Mouse (Mus musculus): ENCODE measurements at regions not wholly inside any gene's neighbourhood (a gene's known extent, or its start where the extent isn't known, plus 50 kb on each side); places are given as distances from the start of the nearest gene placed in this dataset.

DNA sequence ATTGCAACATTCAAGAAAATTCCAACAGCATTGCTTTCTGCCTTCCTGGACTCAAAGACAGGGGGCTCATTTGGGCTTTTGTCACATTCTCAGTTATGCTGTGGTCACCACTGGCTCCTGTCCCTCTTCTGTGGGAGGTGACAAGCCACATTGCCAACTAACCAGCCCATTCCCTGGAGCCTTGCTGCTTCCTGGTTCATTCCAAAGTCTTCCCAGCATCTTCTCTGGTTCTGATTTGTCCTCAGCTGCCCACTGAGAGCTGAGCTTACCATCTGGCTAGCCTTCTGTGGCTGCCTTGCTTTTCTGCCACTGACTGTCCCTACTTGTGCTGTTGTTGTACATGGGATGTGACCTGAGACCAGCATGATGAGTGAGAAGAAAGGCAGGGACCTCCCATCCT, 111.0 kb downstream of the Cxcl12 start:
- DNase-seq: no peak

DNA sequence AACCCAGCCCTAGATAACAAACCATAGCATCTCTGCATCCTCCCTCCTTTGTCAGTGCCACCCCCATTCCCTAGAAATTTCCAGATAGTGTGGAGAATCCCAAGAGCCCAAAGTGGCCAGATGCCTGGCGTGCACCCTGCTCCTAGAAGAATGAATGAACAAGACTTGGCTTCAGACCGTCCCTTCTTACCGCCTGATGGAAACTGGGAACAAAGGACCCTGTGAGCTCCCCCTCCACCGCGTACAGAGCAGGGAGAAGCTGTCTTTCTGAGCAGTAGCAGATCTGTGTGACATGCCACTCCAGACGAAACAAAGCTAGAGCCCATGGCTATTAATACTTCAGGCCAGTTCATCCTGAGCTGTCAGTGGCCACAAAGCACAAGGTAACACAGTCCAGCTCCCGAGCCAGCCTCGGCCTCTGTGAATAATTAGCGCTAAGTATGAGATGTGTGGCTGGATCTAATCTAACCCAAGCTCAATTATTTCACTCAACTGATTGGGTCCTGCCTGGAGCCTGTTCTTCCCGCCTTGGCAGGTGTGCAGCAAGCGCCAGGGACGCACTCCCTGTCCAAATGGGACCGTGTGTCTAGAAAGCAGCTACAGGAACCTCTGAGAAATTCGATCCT, 111.6 kb downstream of the Cxcl12 start:
- DNase-seq: no peak

DNA sequence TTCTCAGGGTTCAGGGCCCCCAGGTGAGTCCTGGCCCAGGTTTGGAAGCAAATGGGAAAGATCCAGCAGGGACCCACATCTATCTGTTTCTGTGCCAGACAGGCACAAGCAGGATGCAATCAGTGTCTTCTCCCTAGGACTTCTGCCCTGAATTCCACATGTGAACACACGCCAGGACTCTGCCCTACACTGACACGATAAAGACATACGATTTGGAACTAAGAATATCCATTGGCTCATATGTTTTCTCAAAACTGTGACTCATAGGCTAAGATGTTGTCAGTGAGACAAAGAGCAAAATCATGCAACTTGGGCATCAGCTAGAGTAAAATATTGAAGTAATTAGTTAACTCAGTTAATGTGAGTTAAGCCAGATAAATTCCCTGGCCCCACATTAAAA, 112.6 kb downstream of the Cxcl12 start:
- no peak for DNase-seq

DNA sequence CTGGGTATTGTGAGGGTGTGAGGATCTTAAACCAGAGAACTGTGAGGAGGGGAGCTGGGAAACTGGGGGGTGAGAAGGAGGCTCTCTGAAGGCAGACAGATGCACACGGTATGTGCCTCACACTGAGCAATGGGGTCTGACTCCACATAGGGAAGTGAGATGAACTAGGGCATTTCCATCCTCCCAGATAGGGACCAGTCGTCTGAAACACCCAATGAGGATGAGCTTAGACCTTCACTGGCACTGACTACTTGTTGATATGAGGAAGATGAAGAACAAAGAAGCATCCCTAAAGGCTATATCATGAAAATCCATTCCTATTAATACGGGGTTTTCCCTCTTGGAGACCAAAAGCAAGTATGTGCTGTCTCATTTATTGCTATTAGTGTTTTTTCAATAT, 115.3 kb downstream of the Cxcl12 start:
- no peak for DNase-seq

DNA sequence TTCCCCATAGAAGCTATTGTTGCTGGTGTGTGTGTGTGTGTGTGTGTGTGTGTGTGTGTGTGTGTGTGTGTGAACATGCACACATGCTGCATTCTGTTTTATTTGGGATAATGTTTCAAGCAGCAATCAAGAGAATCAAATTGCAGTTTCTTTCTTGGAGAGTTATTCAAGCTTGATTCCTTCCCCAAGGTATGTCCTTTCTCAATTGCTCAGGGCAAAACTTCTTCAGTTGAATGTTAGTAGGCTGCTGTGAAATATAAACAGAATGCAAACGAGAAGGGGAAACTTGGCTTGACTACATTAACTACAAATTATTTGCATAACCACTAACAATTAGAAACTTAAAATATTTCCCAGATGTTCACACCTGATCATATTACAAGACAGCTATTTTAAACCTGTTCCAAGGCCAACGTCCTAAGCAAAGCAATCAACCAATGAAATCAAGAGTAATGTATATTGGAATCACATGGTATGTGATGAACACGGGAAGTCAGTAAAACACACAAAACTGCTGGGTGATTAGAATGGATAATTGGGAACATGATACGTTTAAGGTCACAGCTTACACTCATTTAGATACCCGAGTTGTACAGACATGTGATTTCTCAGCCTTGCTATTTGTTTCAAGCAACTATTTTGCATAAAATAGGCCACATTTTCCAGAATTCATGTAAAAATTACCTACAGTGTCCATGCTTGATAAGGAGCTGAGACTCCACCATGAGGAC, 116.2 kb downstream of the Cxcl12 start:
- no peak for DNase-seq

DNA sequence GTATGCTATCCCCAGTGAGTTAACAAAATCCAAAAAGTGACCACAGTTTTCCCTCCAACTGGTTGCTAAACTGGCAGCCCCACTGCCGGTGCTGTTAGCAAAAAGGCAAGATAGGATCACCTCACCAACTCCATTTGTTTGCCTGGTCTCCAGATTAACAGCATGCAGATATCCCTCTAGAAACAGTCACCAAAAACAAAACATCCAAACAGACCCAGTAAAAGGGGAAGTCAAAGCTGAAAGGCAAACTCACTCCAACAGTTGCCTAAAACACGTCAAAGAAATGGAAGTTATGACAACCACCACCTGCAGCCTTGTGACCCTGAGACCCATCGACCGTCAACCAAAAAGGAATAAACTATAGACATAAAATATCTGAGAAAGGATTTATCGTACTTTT, 119.1 kb downstream of the Cxcl12 start:
- no peak for DNase-seq

DNA sequence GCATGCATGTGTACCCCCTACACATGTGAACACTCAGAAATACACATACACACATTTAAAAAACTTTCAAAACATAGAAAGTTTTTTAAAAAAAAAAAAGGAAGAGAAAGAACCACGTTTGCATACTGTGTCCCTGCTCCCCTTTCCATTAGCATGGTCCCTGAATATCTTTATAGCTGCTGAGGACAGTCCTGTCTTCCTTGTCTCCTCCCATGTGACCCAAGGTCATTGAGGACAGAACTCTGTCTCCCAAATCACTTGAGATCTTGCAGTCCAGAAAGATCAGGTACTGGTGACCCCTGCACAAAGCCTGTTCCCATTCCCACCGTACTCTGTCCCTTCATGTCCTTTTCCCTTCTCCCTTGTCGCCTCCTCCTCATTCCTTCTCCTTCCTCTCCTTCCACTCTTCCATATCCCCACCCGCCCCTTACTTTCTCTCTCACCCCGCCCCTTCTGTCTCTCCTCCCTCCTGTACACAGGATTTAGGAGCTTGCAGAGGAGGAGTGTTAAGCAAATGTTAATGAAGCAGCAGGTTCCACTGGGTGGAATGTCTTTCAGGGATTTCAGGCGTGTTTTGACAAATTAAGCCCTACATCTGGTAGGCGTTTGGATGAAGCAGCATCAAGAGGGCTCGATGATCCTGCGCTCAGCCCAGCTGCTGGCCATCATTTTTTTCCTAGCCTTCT, 125.6 kb downstream of the Cxcl12 start:
- DNase-seq: no peak

DNA sequence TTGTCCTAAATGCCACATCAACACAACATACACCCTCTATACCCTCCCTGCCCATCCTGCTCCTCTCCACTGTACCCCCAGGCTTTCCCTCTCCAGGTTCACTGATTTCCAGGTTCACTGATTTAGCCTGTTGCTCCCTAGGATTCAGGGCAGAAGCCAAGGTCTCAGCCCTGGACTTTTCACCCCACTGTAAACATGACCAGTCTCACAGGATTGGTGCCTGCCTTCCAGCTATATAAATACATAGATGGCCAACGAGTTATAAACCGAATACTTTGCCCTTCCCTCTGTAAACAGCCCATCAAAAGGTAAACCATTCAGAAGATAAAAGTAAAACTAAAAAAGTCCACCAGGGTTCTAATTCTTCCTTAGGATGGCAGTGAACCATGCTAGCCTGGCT, 129.6 kb downstream of the Cxcl12 start:
- no peak for DNase-seq

DNA sequence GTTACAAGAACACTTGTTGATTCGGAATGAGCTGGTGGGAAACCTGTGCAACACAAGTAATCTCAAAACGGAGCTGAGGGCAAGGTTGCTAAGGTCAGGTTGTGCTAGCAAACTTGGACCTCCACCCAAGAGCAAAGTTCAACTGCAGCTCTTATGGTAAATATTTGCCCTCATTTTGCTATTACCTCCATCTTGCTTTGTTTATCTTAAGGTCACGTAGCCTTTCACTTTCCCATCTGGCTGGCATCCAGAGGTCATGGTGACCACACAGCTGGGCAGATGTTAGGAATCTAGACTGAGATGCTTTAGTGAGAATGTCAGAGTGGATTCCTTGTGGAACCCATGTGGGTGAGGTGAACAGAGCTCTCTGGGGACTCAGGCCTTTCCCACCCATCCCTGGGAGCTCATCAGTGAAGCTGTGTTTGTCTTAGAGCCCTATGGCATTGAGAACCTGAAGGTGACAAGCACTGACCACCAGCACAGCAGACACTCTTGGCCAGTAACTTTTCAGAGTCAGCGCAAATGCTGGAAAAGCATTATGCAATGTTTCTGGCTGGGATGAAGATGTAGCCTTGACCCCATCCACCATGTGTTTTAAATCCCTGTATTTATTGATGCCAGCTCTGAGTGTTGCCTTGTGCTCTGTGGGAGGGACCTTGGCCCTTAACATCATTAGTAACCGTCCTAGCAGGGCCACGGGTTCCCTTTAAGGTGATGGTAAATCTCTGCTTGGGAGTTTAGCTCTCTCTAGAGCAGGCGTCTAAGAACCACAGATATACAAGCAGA, 131.4 kb downstream of the Cxcl12 start:
- DNase-seq: no peak

DNA sequence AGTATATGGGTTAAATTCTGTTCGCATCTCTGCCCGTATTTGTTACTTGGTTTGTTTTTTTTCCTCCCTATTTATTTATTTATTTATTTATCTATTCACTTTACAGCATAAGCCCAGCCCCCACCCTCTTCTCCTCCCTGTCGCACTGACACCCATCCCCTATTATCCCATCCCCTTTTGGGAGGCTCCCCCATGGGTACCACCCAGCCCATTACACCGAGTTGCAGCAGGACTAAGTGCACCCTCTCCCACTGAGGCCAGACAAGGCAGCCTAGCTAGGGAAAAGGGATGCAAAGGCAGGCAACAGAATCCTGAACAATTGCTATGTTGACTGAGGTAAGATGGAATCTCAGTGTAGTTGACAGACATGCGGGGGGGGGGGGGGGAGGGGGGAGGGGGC, 135.0 kb downstream of the Cxcl12 start:
- no peak for DNase-seq

DNA sequence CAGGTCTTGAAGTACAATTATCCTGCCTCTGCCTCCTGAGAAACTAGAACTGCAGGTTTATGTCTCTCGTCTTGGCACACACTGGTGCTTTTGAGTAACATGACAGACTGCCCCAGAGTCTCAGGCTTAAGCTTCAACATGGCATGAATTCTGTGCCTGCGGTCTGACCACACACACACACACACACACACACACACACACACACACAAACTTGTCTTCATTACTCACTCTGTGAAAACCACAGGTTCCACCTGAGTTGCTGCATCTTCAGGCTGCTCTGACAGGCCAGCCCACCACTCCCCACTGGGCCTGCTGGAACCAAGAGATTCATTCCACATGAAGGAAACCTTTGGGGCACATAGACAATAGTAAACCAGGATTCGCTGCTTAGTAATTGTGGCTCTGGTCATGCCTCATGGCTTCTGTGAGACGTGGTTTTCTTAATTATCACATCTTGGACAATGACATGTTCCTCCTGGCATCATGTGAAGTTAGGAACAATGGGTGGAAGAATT, 137.5 kb downstream of the Cxcl12 start:
- DNase-seq: no peak

DNA sequence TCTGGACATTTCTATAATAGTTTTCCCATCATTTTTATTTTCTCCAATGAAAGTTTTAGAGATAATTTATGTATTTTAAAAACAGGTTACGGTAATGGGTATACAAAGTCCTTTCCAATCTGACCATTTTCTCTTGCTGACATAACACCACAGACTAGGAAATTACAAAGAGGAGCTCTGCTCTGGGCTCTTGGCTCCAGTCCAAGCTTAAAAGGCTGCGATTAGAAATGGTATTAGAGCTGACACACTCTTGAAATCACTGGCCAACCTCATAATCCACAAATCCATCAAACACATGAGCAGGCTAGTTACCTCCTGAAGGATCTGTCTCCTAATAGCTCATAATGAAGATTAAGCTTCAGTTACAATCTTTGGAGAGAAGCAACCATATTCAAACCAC, 140.3 kb downstream of the Cxcl12 start:
- no peak for DNase-seq

DNA sequence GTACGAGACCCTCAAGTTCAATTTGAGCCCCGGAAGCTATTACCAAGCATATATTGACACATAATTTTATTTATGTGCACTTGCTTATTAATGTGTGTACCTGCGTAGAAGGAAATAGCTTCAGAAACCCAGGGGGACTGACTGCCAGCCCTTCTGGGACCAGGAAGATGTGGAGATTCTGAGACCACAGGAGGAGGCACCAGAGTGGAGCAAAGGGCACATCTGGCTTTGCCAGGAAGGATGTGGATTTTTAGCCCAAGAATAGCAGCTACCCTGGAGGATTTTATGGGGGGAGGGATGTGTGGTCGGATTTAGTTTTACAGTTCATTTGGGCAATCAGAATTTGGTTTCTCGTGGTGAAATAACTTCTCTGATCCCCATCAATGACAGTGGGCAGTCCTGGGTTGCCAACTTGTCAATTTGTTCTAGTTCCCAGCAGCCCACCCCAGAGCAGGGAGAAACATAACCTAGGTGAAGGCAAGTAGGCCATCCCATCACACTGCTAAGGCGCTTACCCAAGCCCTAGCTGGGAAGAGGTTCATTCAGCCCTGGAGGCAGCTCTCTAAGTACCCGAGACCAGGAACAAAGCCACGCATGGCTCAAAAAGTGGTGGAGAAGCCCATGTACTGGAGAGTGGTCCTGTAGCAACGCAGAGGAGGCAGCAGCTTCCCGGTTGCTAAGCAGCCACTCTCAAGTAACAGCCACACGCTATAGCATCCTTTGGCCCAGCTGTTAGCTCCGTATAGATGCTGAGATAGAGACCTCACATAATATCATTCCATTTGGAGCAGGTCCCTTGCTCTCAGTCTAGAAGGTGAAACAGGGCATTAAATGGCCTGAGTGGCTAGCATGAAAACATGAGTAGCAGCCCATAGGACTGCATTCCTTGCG, 144.8 kb downstream of the Cxcl12 start:
- no peak for DNase-seq

DNA sequence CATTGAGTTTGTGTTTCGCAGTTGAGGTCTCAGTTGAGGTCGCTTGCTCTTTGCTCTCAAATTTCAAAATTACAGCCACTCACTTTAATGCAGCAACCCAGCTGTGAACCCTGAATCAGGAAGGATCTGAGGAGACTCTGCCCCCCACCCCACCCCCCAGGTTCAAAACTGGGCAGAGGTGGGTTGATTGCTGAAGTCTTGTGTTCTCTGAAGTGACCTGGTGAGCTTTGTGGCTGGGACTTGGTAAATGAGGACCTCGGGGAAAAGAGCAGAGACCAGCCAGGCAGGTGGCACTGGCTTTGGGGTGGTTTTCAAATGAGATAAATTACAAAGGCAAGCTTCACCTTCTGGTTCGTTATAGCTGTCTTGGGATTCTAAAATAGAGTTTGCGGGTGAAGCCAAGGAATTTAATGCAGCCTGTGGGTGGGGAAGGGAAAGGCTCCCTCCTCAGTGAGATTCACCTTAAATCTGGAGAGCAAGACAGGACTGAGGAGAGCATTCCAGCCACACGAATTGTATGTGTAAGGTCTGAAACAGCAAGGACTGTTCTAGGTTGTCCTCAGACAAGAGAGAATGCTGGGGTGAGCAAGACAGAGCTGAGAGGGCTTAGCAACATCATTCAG, 145.7 kb downstream of the Cxcl12 start:
- no peak for DNase-seq

DNA sequence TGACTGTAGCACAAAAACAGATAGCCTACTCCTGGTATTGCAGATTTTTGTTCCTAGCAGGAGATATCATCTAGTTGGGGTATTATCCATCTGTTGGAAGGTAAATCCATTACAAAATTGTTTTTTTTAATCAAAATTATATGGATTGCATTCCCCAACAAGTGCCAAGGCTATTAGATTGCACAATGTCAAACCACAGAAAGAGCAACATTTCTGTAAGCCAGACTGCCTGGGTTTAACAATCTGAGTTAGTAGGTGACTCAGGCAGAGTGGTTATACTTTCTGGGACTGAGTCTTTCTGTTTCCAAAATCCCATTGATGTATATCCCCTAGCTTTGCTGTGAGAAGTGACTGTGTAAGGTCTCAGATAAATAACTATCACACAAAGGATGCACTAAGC, 155.0 kb downstream of the Cxcl12 start:
- no peak for DNase-seq

DNA sequence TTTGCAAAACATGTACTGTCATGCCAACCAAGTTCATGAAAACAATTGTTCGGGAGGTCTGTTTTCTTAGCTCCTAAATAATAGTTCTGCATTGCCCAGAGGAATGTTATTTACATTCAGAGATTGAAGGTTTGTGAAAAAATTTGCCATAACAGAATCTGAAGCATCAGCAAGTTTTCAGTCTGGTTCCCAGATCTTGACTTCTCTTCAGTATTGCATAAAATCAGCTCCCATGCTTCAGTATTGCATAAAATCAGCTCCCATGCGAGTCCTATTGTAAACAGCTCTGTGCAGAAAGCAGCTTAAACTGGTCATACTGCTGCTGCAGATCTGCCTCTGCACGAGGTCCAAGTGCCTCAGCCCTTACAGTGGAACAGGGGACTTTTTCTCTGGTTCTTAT, 155.5 kb downstream of the Cxcl12 start:
- no peak for DNase-seq

DNA sequence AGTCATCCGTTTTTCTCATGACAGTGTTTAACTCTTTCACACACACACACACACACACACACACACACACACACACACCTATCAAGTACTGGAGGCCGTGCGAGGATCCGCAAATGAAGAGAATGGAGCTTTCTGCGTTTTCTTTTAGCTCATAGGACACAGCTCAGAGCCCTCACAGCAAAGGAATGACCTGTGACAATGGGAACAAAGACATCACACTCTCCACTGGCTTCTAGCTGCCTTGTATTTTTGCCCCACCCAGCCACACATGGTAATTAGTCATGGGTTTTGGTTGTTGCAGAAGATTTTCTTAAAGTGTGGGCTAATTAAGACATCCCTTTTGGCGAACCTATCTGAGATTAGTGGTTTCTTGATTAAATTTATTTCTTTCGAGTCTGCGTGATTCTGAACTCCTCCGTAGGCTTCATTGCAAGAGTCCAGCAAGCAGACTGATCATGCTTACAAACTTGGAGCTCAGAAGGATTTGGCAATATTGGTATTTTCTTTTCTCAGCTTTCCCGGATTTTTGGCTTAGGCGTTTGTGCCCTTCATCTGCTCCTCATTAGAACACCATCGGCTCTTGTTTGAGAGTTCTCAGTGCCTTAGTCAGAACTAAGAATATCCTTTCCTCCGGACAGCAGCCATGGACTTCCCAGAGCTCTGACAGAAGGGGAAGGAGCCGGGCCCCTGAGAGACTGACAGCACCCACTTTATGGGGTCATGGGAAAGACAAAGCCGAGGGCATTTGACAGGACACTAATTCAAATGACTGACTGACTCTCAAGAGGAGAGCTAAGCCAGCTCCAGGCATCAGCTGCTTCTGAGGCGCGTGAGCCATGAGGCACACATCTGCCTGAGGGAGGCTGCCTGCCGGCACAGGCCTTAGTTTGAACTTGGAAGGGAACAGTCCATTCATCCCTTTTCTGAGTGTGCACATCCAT, 158.8 kb downstream of the Cxcl12 start:
- DNase-seq: no peak

DNA sequence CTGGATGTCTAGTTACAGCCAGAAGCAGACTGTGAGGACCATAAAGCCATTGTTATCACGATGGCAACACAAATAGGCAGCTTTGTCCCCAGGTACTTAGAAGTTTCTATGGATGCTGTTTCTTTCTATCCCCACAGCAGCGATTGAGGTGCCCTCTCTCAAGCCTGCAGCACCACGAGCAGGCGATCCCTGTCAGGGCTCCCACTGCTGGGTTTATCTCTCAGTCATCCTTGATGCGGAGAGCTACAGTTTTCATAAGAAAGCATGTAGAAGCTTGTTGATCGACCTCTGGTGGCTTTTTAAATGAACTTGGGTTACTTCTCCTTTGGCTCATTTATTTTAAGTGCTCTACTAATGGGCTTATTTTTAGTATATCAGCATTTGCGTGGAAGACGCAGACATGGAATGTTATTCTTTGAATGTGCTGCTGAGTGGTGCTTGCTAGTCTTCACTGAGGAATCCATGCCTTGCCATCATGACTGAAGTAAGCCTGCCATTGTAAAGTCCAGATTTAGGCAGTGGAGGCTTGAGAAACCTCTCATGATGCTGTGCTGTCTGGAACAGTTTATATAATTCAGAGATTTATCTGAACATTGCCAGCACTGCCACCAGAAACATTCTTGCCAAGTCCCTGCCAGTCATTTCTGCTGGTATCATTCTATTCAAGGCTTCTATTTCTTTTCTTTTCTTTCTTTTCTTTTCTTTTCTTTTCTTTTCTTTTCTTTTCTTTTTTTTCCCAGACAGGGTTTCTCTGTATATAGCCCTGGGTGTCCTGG, 161.0 kb downstream of the Cxcl12 start:
- DNase-seq: no peak

DNA sequence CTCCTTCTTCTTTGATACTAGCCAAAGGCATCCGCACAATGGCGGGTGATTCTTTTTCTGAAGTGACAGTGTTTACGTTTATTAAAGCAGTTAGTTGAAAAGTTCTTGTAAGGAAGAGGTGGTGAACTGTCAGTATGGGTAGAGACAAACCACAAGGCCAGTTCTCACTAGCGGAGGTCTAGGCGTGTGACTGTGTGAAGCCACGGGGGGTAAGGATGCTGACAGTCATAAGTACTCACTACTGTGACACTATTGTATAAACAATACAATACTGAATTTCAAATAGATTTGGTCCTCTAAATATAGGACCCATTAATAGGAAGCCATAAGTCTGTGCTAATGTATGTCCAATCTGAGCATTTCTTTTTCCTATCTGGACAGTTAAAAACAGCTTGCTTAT, 161.9 kb downstream of the Cxcl12 start:
- no peak for DNase-seq

Measured in gastrocnemius, postnatal 10 days (tissue).